Mouse (Mus musculus): ENCODE measurements at regions not wholly inside any gene's neighbourhood (a gene's known extent, or its start where the extent isn't known, plus 50 kb on each side); places are given as distances from the start of the nearest gene placed in this dataset.

DNA sequence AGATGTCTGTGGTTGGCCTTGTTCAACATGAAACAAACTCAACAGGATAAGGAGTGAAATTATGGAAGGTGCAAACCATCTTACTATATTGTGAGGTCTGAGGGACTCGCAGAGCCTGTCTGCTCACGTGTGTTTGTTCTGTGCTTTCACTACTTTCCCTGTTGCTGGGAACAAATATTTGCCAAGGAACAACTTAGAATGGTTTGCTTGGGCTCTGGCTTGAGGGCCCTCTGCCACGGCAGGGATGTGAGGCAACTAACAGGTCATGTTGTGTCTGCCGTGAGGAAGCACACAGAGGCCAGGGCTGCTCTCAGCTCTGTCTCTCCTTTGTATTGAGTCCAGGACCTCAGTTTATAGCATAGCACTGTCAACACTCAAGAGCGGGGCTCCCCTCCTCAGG, 69.4 kb upstream of the Ccdc39 start:
- 54% methylated on average over 5 of the region's 5 CpGs for WGBS
- ATAC-seq (peak; percentile 88), DNase-seq (ENCODE audit: low spot score) (peak; percentile 74)
- H3K4me2 ChIP-seq (replicated peaks; ENCODE audit: low read depth, low read length) = no peak overlapping the region
- no peaks in the 10 kb centered on the region for H3K36me3 ChIP-seq (ENCODE audit: insufficient read depth, low read length)
- no peak for TF ChIP-seq EP300 (IDR thresholded peaks at IDR 0.05)
- no peak for TF ChIP-seq CTCF (IDR thresholded peaks at IDR 0.05)
- H3K9me3 ChIP-seq (ENCODE audit: low read length) = no peaks in the 10 kb centered on the region
- no peaks in the 10 kb centered on the region for H3K4me1 ChIP-seq (ENCODE audit: insufficient read depth, low read depth, low read length)
- H3K27me3 ChIP-seq (replicated peaks; ENCODE audit: insufficient read depth, low read length) = no peaks in the 10 kb centered on the region
- H3K9ac ChIP-seq (replicated peaks; ENCODE audit: low read depth) = no peak overlapping the region
- H3K27ac ChIP-seq (ENCODE audit: low read length) = no peak overlapping the region
- H3K4me3 ChIP-seq (ENCODE audit: low read depth, low read length) = no peak overlapping the region

DNA sequence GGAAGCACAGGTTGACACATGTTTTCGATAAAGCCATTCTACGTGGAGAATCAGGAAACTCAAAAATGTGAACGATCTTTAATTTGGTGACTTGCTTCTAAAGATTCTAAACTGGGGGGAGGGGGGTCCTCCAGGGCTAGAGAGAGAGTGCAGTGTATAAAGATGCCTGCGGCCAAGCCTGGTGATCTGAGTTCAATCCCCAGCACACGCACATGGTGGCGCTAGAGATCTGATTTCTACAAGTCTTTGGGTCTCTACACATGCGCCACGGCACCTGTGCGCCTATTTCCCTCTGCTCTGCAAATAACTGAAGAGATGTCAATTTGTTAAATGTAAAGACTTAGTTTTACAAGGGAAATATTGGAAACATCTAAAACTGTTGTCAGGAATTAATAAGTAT, 70.3 kb upstream of the Ccdc39 start:
- Histone ChIP-seq H3K27me3 (replicated peaks; ENCODE audit: insufficient read depth, low read length) (no peaks in the 10 kb centered on the region), H3K27ac (ENCODE audit: low read length) (no peak overlapping the region), H3K36me3 (ENCODE audit: insufficient read depth, low read length) (no peaks in the 10 kb centered on the region), H3K4me2 (replicated peaks; ENCODE audit: low read depth, low read length) (no peak overlapping the region), H3K9me3 (ENCODE audit: low read length) (no peaks in the 10 kb centered on the region), H3K4me3 (ENCODE audit: low read depth, low read length) (no peak overlapping the region), H3K4me1 (ENCODE audit: insufficient read depth, low read depth, low read length) (no peaks in the 10 kb centered on the region), H3K9ac (replicated peaks; ENCODE audit: low read depth) (no peak overlapping the region)
- WGBS = 54% methylated on average over 9 of the region's 9 CpGs
- TF ChIP-seq EP300 (IDR thresholded peaks at IDR 0.05) (no peak), CTCF (IDR thresholded peaks at IDR 0.05) (peak; percentile 15; the same call in 1 of the 2 replicates)
- DNase-seq (ENCODE audit: low spot score) (no peak), ATAC-seq (no peak)

GRCm38 (mm10) chr3:33915777-33916176, 71.7 kb upstream of the Ccdc39 start:
- DNase-seq (ENCODE audit: low spot score) (no peak), ATAC-seq (no peak)
- TF ChIP-seq CTCF (IDR thresholded peaks at IDR 0.05) (no peak), EP300 (IDR thresholded peaks at IDR 0.05) (no peak)
- H3K4me1 ChIP-seq (ENCODE audit: insufficient read depth, low read depth, low read length) = no peaks in the 10 kb centered on the region
- no peak overlapping the region for H3K27ac ChIP-seq (ENCODE audit: low read length)
- H3K27me3 ChIP-seq (replicated peaks; ENCODE audit: insufficient read depth, low read length) = no peaks in the 10 kb centered on the region
- H3K4me2 ChIP-seq (replicated peaks; ENCODE audit: low read depth, low read length) = no peak overlapping the region
- no peaks in the 10 kb centered on the region for H3K36me3 ChIP-seq (ENCODE audit: insufficient read depth, low read length)
- H3K4me3 ChIP-seq (ENCODE audit: low read depth, low read length) = no peak overlapping the region
- no peaks in the 10 kb centered on the region for H3K9me3 ChIP-seq (ENCODE audit: low read length)
- no peak overlapping the region for H3K9ac ChIP-seq (replicated peaks; ENCODE audit: low read depth)

GRCm38 (mm10) chr3:33916318-33916717, 72.2 kb upstream of the Ccdc39 start:
- 77% methylated on average over 10 of the region's 10 CpGs for WGBS
- Histone ChIP-seq H3K4me2 (replicated peaks; ENCODE audit: low read depth, low read length) (no peak overlapping the region), H3K27ac (ENCODE audit: low read length) (no peak overlapping the region), H3K36me3 (ENCODE audit: insufficient read depth, low read length) (no peaks in the 10 kb centered on the region), H3K27me3 (replicated peaks; ENCODE audit: insufficient read depth, low read length) (no peaks in the 10 kb centered on the region), H3K4me3 (ENCODE audit: low read depth, low read length) (no peak overlapping the region), H3K9me3 (ENCODE audit: low read length) (no peaks in the 10 kb centered on the region), H3K4me1 (ENCODE audit: insufficient read depth, low read depth, low read length) (no peaks in the 10 kb centered on the region), H3K9ac (replicated peaks; ENCODE audit: low read depth) (no peak overlapping the region)
- TF ChIP-seq CTCF (IDR thresholded peaks at IDR 0.05) (no peak), EP300 (IDR thresholded peaks at IDR 0.05) (no peak)
- ATAC-seq = no peak
- no peak for DNase-seq (ENCODE audit: low spot score)

DNA sequence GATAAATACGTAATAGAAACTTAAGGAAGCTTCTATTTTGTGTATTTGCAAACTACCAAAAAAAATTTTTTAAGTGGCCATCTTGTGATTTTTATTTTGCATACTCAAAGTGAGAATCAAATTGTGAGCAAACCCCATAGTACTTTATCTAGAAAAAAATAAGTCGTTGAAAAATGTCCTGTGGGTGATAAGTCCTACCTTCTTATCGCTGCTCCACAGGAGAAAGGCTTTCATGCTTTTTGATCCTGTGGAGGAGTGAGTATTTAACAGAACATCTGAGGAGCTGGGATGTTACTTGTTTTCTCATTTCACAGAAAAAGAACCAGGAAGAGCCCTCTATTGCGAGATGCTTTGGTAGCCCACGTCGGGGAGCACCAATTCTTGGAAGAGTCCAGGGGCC, 72.7 kb upstream of the Ccdc39 start:
- TF ChIP-seq CTCF (IDR thresholded peaks at IDR 0.05) (no peak), EP300 (IDR thresholded peaks at IDR 0.05) (no peak)
- WGBS = 79% methylated on average over 6 of the region's 6 CpGs

GRCm38 (mm10) chr3:33918785-33919184, 74.7 kb upstream of the Ccdc39 start:
- peak; percentile 79 for TF ChIP-seq CTCF (IDR thresholded peaks at IDR 0.05)
- TF ChIP-seq EP300 (IDR thresholded peaks at IDR 0.05) = no peak
- no peak for ATAC-seq
- DNase-seq (ENCODE audit: low spot score) = peak; percentile 57
- Histone ChIP-seq H3K36me3 (ENCODE audit: insufficient read depth, low read length) (no peaks in the 10 kb centered on the region), H3K27ac (ENCODE audit: low read length) (no peak overlapping the region), H3K9ac (replicated peaks; ENCODE audit: low read depth) (no peak overlapping the region), H3K9me3 (ENCODE audit: low read length) (no peaks in the 10 kb centered on the region), H3K4me3 (ENCODE audit: low read depth, low read length) (no peak overlapping the region), H3K4me1 (ENCODE audit: insufficient read depth, low read depth, low read length) (no peaks in the 10 kb centered on the region), H3K4me2 (replicated peaks; ENCODE audit: low read depth, low read length) (no peak overlapping the region), H3K27me3 (replicated peaks; ENCODE audit: insufficient read depth, low read length) (no peaks in the 10 kb centered on the region)
- WGBS = 6% methylated on average over 10 of the region's 10 CpGs

More for the DNA sequence above, 72.7 kb upstream of the Ccdc39 start:
- no peaks in the 10 kb centered on the region for H3K27me3 ChIP-seq (replicated peaks; ENCODE audit: insufficient read depth, low read length)
- DNase-seq (ENCODE audit: low spot score) (no peak), ATAC-seq (no peak)
- H3K9ac ChIP-seq (replicated peaks; ENCODE audit: low read depth) = no peak overlapping the region
- no peaks in the 10 kb centered on the region for H3K4me1 ChIP-seq (ENCODE audit: insufficient read depth, low read depth, low read length)
- H3K4me3 ChIP-seq (ENCODE audit: low read depth, low read length) = no peak overlapping the region
- no peak overlapping the region for H3K27ac ChIP-seq (ENCODE audit: low read length)
- no peak overlapping the region for H3K4me2 ChIP-seq (replicated peaks; ENCODE audit: low read depth, low read length)
- H3K9me3 ChIP-seq (ENCODE audit: low read length) = no peaks in the 10 kb centered on the region
- H3K36me3 ChIP-seq (ENCODE audit: insufficient read depth, low read length) = no peaks in the 10 kb centered on the region

- Histone ChIP-seq H3K9me3 (ENCODE audit: low read length) (no peaks in the 10 kb centered on the region), H3K4me2 (replicated peaks; ENCODE audit: low read depth, low read length) (no peak overlapping the region), H3K27me3 (replicated peaks; ENCODE audit: insufficient read depth, low read length) (no peaks in the 10 kb centered on the region), H3K36me3 (ENCODE audit: insufficient read depth, low read length) (no peaks in the 10 kb centered on the region), H3K9ac (replicated peaks; ENCODE audit: low read depth) (no peak overlapping the region), H3K4me1 (ENCODE audit: insufficient read depth, low read depth, low read length) (no peaks in the 10 kb centered on the region), H3K27ac (ENCODE audit: low read length) (no peak overlapping the region), H3K4me3 (ENCODE audit: low read depth, low read length) (no peak overlapping the region)
- TF ChIP-seq EP300 (IDR thresholded peaks at IDR 0.05) (no peak), CTCF (IDR thresholded peaks at IDR 0.05) (no peak)
- 80% methylated on average over 4 of the region's 4 CpGs for WGBS
- no peak for DNase-seq (ENCODE audit: low spot score)
- ATAC-seq = no peak
Observed at GRCm38 (mm10) chr3:33925072-33925471, 81.0 kb upstream of the Ccdc39 start.
